Mouse (Mus musculus) heart, postnatal 0 days (tissue): ENCODE measurements at regions not wholly inside any gene's neighbourhood (a gene's known extent, or its start where the extent isn't known, plus 50 kb on each side); places are given as distances from the start of the nearest gene placed in this dataset.

Experiments used
- CTCF ChIP-seq: IDR thresholded peaks from 2 replicates; pipeline ENCODE4 v1.5.1; 2016; ENCODE audit warnings: antibody characterized with exemption, control low read depth, low read depth
- EP300 ChIP-seq: IDR thresholded peaks from 2 replicates; pipeline ENCODE4 v1.6.1; 2016; ENCODE audit warnings: antibody characterized with exemption, low read depth

- no peak for TF ChIP-seq CTCF
- TF ChIP-seq EP300: no peak
Measured at GRCm38 (mm10) chr9:51664876-51665275, 100.3 kb upstream of the Arhgap20 start.
